Mouse (Mus musculus): ENCODE results near the gene Tbc1d1.

DNA sequence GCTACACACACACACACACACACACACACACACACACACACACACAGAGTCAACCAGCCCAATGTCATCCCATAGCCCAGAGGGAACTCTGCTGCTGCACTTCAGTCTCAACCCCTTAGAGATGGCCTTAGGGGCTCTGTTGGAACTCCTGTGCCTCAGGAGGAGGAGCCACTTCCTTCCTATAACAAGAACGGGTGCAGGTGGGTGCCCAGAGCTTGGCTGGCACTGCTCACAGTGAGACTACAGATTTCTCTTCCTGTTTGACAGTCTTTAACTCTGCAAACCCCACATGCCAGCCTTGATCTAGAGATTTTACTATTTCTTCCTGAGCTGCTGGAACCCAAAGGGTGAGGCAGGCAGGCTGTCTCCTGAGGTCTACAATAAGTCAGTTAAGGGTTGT, 1.8 kb downstream of the Tbc1d1 start:
- TF ChIP-seq CTCF (IDR thresholded peaks at IDR 0.05; ENCODE audit: borderline replicate concordance, control insufficient read depth, extremely low read depth, insufficient read depth, low read length, poor library complexity) (no peak), POLR2A (IDR thresholded peaks at IDR 0.05; ENCODE audit: control insufficient read depth, extremely low read depth, insufficient read depth, low read length, poor library complexity) (no peak)
